Mouse (Mus musculus): Measurements from ENCODE around the gene Gm5890.
"Not testable (repeated sequence)": the region's sequence is repeated elsewhere in the genome, so short reads cannot be mapped to it uniquely, and the experiment has no call there.

The Gm5890 gene

GRCm38 (mm10) chr7:20262734-20263133 lies at the start of gene Gm5890:
Gene Gm5890, minus strand, starts transcription at chr7:20262834.
- DNase-seq (ENCODE audit: low read depth) = not testable (repeated sequence)

- not testable (repeated sequence) for DNase-seq (ENCODE audit: low read depth)
Measured at GRCm38 (mm10) chr7:20233728-20234127, 28.9 kb downstream of the Gm5890 start, which contains the start of gene Gm4498. Gene Gm4498, minus strand, starts transcription at chr7:20233828.

All from naive thymus-derived CD4-positive, alpha-beta T cell, adult 2 months (primary cell).